Mouse (Mus musculus) embryonic facial prominence, embryonic 13.5 days (tissue): ENCODE measurements around the gene Adamts7. TPM values are rescaled to one million over a fixed set of nuclear protein-coding genes. Genes with fewer than 3 reads are reported as not detected.
A peak's percentile ranks its signal among the peaks of the same experiment; 100 is the strongest.

Experiments used
- ATAC-seq: fragments of 200-750 bp; cut with Nextera tagmentation; 2 replicates; pipeline ENCODE4 v1.8.0; 2017; ENCODE audit warnings: low read depth; ENCODE audit not compliant: insufficient number of reproducible peaks, insufficient read depth, low FRiP score, low TSS enrichment
- H3K27ac ChIP-seq: fragments of 300-500 bp; sonication (generic); 2 replicates; pipeline ENCODE4 v1.5.1; 2015; ENCODE audit warnings: moderate library complexity, mild to moderate bottlenecking, inconsistent platforms
- H3K27me3 ChIP-seq: fragments of 300-500 bp; sonication (generic); 2 replicates; pipeline ENCODE4 v1.6.1; 2015; ENCODE audit warnings: mild to moderate bottlenecking, inconsistent platforms
- H3K36me3 ChIP-seq: fragments of 300-500 bp; sonication (generic); 2 replicates; pipeline ENCODE4 v1.6.1; 2015; ENCODE audit warnings: mild to moderate bottlenecking, inconsistent platforms
- H3K4me1 ChIP-seq: fragments of 300-500 bp; sonication (generic); 2 replicates; pipeline ENCODE4 v1.6.1; 2015; ENCODE audit warnings: inconsistent platforms
- H3K4me2 ChIP-seq: fragments of 300-500 bp; sonication (generic); 2 replicates; pipeline ENCODE4 v1.6.1; 2015; ENCODE audit warnings: moderate library complexity, mild to moderate bottlenecking, inconsistent platforms
- H3K4me3 ChIP-seq: fragments of 300-500 bp; sonication (generic); 2 replicates; pipeline ENCODE4 v1.5.1; 2015; ENCODE audit warnings: mild to moderate bottlenecking, inconsistent platforms
- H3K9ac ChIP-seq: fragments of 300-500 bp; sonication (generic); 2 replicates; pipeline ENCODE4 v1.6.1; 2015; ENCODE audit warnings: mild to moderate bottlenecking, inconsistent platforms
- H3K9me3 ChIP-seq: fragments of 300-500 bp; sonication (generic); 2 replicates; pipeline ENCODE4 v1.6.1; 2016; ENCODE audit warnings: inconsistent platforms
- WGBS: fragments of 180-500 bp; shearing (Covaris S2); methylation state at CpG from one replicate; pipeline ENCODE4 v1.1.7; 2015; ENCODE audit warnings: mixed read lengths; 5-methylcytosine and 5-hydroxymethylcytosine counted together
- polyA plus RNA-seq: library from polyadenylated mRNA; unstranded; fragments of >200 nt; fragmentation: Nextera tagmentation; extraction: Ambion mirVana; gene quantifications from 2 replicates; pipeline ENCODE4 v1.2.1, GENCODE M21; 2015

Gene Adamts7
- polyA plus RNA-seq, 1 experiment from 2014 or later, result 20.0 TPM

- H3K27ac ChIP-seq, result 0 out of 2 replicates have a peak overlapping the region, but pooled peaks have one; percentile 55
- no peak for ATAC-seq
- 53% methylated on average over 6 of the region's 6 CpGs for WGBS
Measured at GRCm38 (mm10) chr9:90255844-90256405, 93.1 kb downstream of the Adamts7 start.

GRCm38 (mm10) chr9:90257220-90257619, 94.4 kb downstream of the Adamts7 start:
- no peak overlapping the region for H3K4me2 ChIP-seq
- H3K9me3 ChIP-seq, result no peaks in the 10 kb centered on the region
- H3K36me3 ChIP-seq, result no peaks in the 10 kb centered on the region
- no peak overlapping the region for H3K27ac ChIP-seq
- 80% methylated on average over 7 of the region's 7 CpGs for WGBS
- ATAC-seq, result no peak
- H3K4me1 ChIP-seq, result peaks cover 13% of the 10 kb centered on the region
- H3K9ac ChIP-seq, result no peak overlapping the region
- no peak overlapping the region for H3K4me3 ChIP-seq
- no peaks in the 10 kb centered on the region for H3K27me3 ChIP-seq

More at GRCm38 (mm10) chr9:90255844-90256405, 93.1 kb downstream of the Adamts7 start:
- Histone ChIP-seq H3K36me3 (no peaks in the 10 kb centered on the region), H3K4me1 (peaks cover 9% of the 10 kb centered on the region), H3K27me3 (no peaks in the 10 kb centered on the region), H3K4me3 (no peak overlapping the region), H3K9ac (no peak overlapping the region), H3K4me2 (no peak overlapping the region), H3K9me3 (no peaks in the 10 kb centered on the region)

Other genes starting within 250 kb of the Adamts7 start
- 16.4 and 18.9 TPM in 2 replicates for gene Ctsh, start 108.9 kb upstream of the Adamts7 start, polyA plus RNA-seq
- gene Morf4l1, start 48.3 kb upstream of the Adamts7 start, polyA plus RNA-seq, result 516 and 565 TPM in 2 replicates
- gene Tbc1d2b, start 107.7 kb downstream of the Adamts7 start, polyA plus RNA-seq, result 17.3 and 20.8 TPM in 2 replicates